Mouse (Mus musculus): Measurements from ENCODE around the gene Gk2.

GRCm38 (mm10) chr5:97410190-97410589 lies 46.6 kb downstream of the Gk2 start:
- no peak for TF ChIP-seq POLR2A (IDR thresholded peaks at IDR 0.05; ENCODE audit: borderline replicate concordance, control insufficient read depth, low read depth, low read length)
- TF ChIP-seq CTCF (IDR thresholded peaks at IDR 0.05; ENCODE audit: control insufficient read depth, insufficient read depth, low read length) = no peak
